ENCODE assay signal across 26 mouse cellular contexts in genomic region chr4:91234941-91235340, GRCm38 (mm10).
DNase-seq lines count a peak whose midpoint lies in the region; ATAC-seq and TF ChIP-seq lines count a peak whose summit lies in the region.
"Had no signal": no experiment of that assay in that cellular context is flagged by ENCODE, and none has a peak within 500 bp of the region (broad histone marks: within the 10 kb centered on the region; RNA-seq: fewer than 3 reads in every experiment).

No protein-coding gene starts in this region.

- H3K4me3 ChIP-seq in forebrain, embryonic 15.5 days, result no peak overlapping the region
- no peak overlapping the region for H3K4me3 ChIP-seq in forebrain, postnatal 0 days (ENCODE audit: low read depth, low read length)
- no peak overlapping the region for H3K4me3 ChIP-seq in left cerebral cortex, adult 2 months
- H3K4me3 ChIP-seq: embryonic facial prominence, embryonic 12.5 days; erythroblast, embryonic 14.5 days; heart, embryonic 12.5 days; layer of hippocampus, adult 2 months; liver, embryonic 15.5 days; midbrain, embryonic 13.5 days; myocyte had no signal

- WGBS in forebrain, embryonic 15.5 days, result 67% methylated on average over 6 of the region's 6 CpGs
- WGBS in forebrain, postnatal 0 days, result 60% methylated on average over 6 of the region's 6 CpGs

- no peaks in the 10 kb centered on the region for H3K27me3 ChIP-seq in forebrain, embryonic 15.5 days
- H3K27me3 ChIP-seq in forebrain, postnatal 0 days (ENCODE audit: insufficient read depth, low read length), result no peaks in the 10 kb centered on the region
- H3K27me3 ChIP-seq: embryonic facial prominence, embryonic 12.5 days; liver, embryonic 15.5 days; midbrain, embryonic 13.5 days had no signal

- H3K27ac ChIP-seq in forebrain, embryonic 15.5 days (replicated peaks), result no peak overlapping the region; the same call in 1 of the 2 replicates
- H3K27ac ChIP-seq in forebrain, postnatal 0 days (ENCODE audit: low read depth, low read length), result no peak overlapping the region
- no peak overlapping the region for H3K27ac ChIP-seq in left cerebral cortex, adult 2 months
- H3K27ac ChIP-seq: embryonic facial prominence, embryonic 12.5 days; kidney, postnatal 0 days; layer of hippocampus, adult 2 months; liver, embryonic 15.5 days; midbrain, embryonic 13.5 days had no signal

- DNase-seq in forebrain, postnatal 0 days, result no peak
- DNase-seq in left cerebral cortex, postnatal 4 days, result peak; percentile 34
- no peak for DNase-seq in left cerebral cortex, adult 2 months (ENCODE audit: extremely low spot score in 1 of 2, low spot score in 2 of 2)
- peak; percentile 47 for DNase-seq in cerebellum, adult 11 months
- DNase-seq in cerebellum, postnatal 10 days, result peak; percentile 73 to 75
- no peak for DNase-seq in gastrocnemius, postnatal 10 days
- DNase-seq: adrenal gland, postnatal 14 days; heart, postnatal 4 days; kidney, adult 11 months; retina, postnatal 1 day; thymus, postnatal 25 days had no signal

- H3K4me2 ChIP-seq in forebrain, embryonic 15.5 days (replicated peaks), result no peak overlapping the region
- no peak overlapping the region for H3K4me2 ChIP-seq in forebrain, postnatal 0 days (ENCODE audit: low read depth)
- H3K4me2 ChIP-seq: embryonic facial prominence, embryonic 12.5 days; heart, embryonic 12.5 days; liver, embryonic 15.5 days; midbrain, embryonic 13.5 days had no signal

- intact Hi-C loops in left cerebral cortex, postnatal 4 days (cut with DNase I), result no loop called here
- intact Hi-C loops in left cerebral cortex, adult 2 months (cut with DNase I), result loop anchor here (10.0 kb wide), 2 partner anchors 140 kb away; no protein-coding TSS in a partner anchor

- no peak overlapping the region for H3K9ac ChIP-seq in forebrain, embryonic 15.5 days (replicated peaks)
- H3K9ac ChIP-seq in forebrain, postnatal 0 days, result no peak overlapping the region
- H3K9ac ChIP-seq: embryonic facial prominence, embryonic 12.5 days; heart, embryonic 12.5 days; liver, embryonic 15.5 days; midbrain, embryonic 13.5 days had no signal

- ATAC-seq in forebrain, embryonic 15.5 days (replicated peaks), result 0 out of 2 replicates have a peak, but pooled peaks have one; percentile 21
- no peak for ATAC-seq in forebrain, postnatal 0 days
- no peak for ATAC-seq in megakaryocyte-erythroid progenitor cell, adult 5-6 weeks (replicated peaks; ENCODE audit: low FRiP score, low TSS enrichment, poor library complexity, severe bottlenecking)
- ATAC-seq: activated CD4-positive, CD25-positive, alpha-beta regulatory T cell, adult 4 months; forebrain, embryonic 16.5 days; hindbrain, embryonic 16.5 days; lung, postnatal 0 days; midbrain, embryonic 13.5 days had no signal

- H3K9me3 ChIP-seq in forebrain, embryonic 15.5 days, result no peaks in the 10 kb centered on the region
- no peaks in the 10 kb centered on the region for H3K9me3 ChIP-seq in forebrain, postnatal 0 days (ENCODE audit: low read length)
- H3K9me3 ChIP-seq: embryonic facial prominence, embryonic 12.5 days; heart, embryonic 12.5 days; liver, embryonic 15.5 days; midbrain, embryonic 13.5 days had no signal

- no peaks in the 10 kb centered on the region for H3K36me3 ChIP-seq in forebrain, embryonic 15.5 days
- H3K36me3 ChIP-seq in forebrain, postnatal 0 days (ENCODE audit: insufficient read depth), result no peaks in the 10 kb centered on the region
- H3K36me3 ChIP-seq: embryonic facial prominence, embryonic 12.5 days; G1E; heart, embryonic 12.5 days; liver, embryonic 15.5 days had no signal

- peaks cover 22% of the 10 kb centered on the region for H3K4me1 ChIP-seq in forebrain, embryonic 15.5 days
- H3K4me1 ChIP-seq in forebrain, postnatal 0 days (ENCODE audit: insufficient read depth), result 0 out of 2 replicates have a peak, but pooled peaks cover 4% of the 10 kb centered on the region
- H3K4me1 ChIP-seq: liver, embryonic 15.5 days had no signal

- TF ChIP-seq CTCF in forebrain, postnatal 0 days (IDR thresholded peaks at IDR 0.05; ENCODE audit: low read depth), result no peak
- no peak for TF ChIP-seq CTCF in left cerebral cortex, adult 2 months (IDR thresholded peaks at IDR 0.05)

Comparison
In these comparisons a context has a peak if more than half of its experiments do, and no peak if none do; other contexts are left out.
1. DNase-seq: peak in left cerebral cortex, postnatal 4 days (single experiment), cerebellum, adult 11 months (single experiment) and cerebellum, postnatal 10 days (2 of 2); none in forebrain, postnatal 0 days (single experiment), left cerebral cortex, adult 2 months (0 of 2) and gastrocnemius, postnatal 10 days (single experiment).